Mouse (Mus musculus): Measurements from ENCODE around the gene Ptbp3.
"Not testable (repeated sequence)": the region's sequence is repeated elsewhere in the genome, so short reads cannot be mapped to it uniquely, and the experiment has no call there.

The Ptbp3 gene

DNA sequence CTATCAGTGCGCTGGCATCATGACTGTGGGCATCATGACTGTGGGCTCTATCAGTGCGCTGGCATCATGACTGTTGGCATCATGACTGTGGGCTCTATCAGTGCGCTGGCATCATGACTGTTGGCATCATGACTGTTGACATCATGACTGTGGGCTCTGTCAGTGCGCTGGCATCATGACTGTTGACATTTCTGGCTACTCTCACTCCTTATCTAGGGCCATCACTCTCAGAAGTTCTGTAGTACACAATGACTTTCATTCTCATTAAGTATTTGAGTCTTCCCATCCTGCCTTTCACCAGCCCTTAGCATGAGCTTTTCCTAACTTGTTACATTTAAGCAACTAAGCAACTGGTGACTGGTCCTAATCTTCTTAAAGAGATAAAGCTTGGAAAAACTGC lies 8.2 kb upstream of the Ptbp3 start:
- not testable (repeated sequence) for DNase-seq (ENCODE audit: extremely low read depth, low read depth, low spot score)

DNA sequence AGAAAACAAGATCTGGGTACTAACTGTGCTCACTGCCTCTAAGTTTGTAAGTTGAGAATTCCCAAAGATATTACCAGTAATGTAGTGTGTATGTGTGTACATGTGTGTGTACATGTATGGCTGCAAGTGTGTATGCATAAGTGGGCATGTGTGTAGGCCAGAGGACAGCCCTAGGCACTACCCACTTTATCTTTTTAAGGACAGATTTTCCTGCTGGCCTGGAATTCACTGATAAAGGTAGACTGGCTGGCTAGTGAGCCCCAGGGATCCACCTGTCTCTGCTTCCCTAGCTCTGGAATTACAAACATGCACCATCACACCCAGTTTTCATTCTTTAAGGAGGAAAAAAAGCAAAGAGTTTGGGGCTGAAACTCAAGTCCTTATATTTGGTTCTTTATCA lies 6.0 kb upstream of the Ptbp3 start:
- no peak for DNase-seq (ENCODE audit: extremely low read depth, low read depth, low spot score)

DNA sequence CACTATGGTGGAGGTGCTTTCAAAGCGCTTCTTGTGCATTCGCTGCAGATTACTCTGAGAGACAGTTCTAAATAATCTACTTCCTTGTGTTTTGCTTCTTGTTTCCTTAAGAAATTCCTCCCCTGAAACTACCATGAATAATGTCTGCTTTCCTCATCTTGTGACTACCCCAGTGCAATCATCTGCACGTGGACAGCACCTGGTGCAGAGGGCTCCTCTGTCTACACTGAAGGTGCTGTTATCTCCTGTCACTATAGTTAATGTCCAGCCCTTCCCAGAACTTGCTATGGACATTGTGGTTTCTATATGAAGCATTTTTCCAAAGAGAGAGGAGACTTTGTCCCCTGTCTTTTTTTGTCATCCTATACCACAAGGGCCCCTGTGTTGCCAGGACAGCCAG lies 4.4 kb upstream of the Ptbp3 start:
- no peak for DNase-seq (ENCODE audit: extremely low read depth, low read depth, low spot score)

GRCm38 (mm10) chr4:59552835-59553234 lies 3.7 kb upstream of the Ptbp3 start:
- no peak for DNase-seq (ENCODE audit: extremely low read depth, low read depth, low spot score)

GRCm38 (mm10) chr4:59551901-59552300 lies 2.7 kb upstream of the Ptbp3 start:
- DNase-seq (ENCODE audit: extremely low read depth, low read depth, low spot score), result no peak

DNA sequence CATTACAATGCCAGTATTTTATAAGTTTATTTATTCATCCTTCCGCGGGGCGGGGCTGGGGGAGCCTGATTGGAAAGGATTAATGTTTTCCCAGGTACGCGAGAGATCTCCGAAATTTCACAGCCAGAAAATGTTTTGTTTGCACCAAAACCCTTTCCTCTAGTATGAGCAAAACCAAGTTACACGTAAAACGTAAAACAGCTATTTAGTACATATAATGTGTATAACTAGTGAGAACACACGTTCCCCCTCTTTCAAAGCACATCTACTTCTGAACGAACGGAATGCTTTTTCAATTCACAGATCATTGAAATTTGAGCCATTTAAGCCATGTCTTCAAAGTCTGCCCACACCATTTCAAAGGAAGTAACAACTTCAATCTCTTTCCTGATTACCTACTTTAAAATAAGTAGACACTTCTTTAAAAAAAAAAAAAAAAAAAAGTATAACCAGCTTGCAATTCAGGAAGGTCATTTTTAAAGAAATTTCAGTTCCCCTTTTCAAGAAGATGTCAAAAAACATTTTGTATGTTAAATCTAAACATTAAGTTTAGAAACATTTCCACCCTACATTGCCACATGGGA lies 905 bp upstream of the Ptbp3 start:
- no peak for DNase-seq (ENCODE audit: extremely low read depth, low read depth, low spot score)

DNA sequence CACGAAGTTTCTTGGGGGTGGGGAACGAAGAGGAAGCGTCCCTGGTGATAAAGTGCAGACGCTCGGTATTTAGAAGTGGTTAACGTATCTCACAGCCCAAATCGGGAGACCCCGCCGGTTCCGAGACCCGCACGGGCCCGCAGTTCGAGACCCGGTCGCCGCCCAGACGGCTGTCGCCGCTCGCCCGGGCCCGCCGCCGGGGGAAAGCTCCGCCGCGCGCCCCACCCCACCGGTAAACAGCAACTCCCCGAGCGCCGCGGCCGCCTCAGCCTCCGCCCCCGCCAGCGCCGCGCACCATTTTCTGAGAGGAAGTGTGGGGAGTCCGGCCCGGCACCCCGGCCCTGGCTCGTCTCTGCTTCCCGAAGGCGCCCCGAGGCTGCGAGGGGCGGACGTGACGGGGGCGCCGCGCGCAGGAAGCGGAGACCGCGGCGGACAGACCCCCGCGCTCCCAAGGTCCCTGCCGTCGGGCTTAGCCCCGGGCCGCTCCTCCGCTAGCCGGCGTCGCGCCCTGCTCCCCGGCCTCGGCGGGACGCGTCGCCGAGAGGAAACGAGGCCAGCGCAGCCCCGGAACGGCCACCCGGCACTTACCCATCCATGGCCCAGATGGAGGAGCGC lies 497 bp downstream of the Ptbp3 start:
- DNase-seq (ENCODE audit: extremely low read depth, low read depth, low spot score), result no peak

DNA sequence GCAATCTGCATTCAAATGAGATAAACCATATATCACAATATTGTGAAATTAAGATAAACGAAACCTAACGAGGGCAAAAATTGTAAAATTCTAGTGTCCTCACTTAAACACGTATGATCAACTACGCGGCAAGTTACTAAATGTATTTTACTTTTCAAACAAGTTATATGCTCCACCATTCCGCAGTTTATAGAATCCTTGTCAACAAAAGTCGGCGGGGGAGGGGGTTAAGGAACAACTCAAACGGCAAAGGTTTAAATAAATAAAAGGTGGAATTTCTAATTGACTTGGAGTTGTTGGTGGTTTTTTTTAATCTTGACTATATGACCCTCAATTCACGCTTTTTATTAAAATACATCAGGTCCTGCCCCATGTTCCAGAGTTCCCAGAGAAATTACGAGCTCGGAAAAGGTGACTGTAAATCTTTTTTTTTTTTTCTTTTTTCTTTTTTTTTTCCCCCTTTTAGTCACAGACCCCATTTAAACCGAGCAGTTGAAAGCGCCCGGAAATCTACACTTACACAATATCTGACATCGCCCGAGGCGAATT lies 1.1 kb downstream of the Ptbp3 start:
- DNase-seq (ENCODE audit: extremely low read depth, low read depth, low spot score), result no peak

- no peak for DNase-seq (ENCODE audit: extremely low read depth, low read depth, low spot score)
Measured at GRCm38 (mm10) chr4:59547136-59547889, 1.9 kb downstream of the Ptbp3 start.

GRCm38 (mm10) chr4:59546285-59547071 lies 2.7 kb downstream of the Ptbp3 start:
- DNase-seq (ENCODE audit: extremely low read depth, low read depth, low spot score), result no peak

- no peak for DNase-seq (ENCODE audit: extremely low read depth, low read depth, low spot score)
Measured at GRCm38 (mm10) chr4:59544654-59545053, 4.5 kb downstream of the Ptbp3 start.

- no peak for DNase-seq (ENCODE audit: extremely low read depth, low read depth, low spot score)
Measured at GRCm38 (mm10) chr4:59543006-59543405, 6.2 kb downstream of the Ptbp3 start.

- no peak for DNase-seq (ENCODE audit: extremely low read depth, low read depth, low spot score)
Measured at GRCm38 (mm10) chr4:59536281-59536680, 12.9 kb downstream of the Ptbp3 start.

DNA sequence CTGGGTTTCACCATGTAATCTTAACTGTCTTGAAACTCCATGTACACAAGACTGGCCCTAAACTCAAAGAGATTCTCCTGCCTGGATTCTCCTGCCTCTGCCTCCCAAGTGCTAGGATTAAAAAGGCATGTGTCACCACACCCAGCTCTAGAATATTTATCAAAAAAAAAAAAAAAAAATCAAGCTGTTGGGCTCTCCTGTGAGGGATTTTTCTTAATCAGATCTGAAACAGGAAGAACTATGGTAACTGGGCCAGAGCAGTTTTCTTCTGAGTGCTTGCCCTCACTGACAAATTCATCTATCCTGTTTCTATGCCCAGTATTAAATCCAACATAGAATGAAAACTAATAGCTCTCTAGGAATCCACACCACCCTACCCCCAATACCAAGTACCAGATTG lies 13.5 kb downstream of the Ptbp3 start:
- DNase-seq (ENCODE audit: extremely low read depth, low read depth, low spot score), result no peak

- DNase-seq (ENCODE audit: extremely low read depth, low read depth, low spot score), result no peak
Measured at GRCm38 (mm10) chr4:59533268-59533667, 15.9 kb downstream of the Ptbp3 start.

GRCm38 (mm10) chr4:59531172-59531571 lies 18.0 kb downstream of the Ptbp3 start:
- DNase-seq (ENCODE audit: extremely low read depth, low read depth, low spot score), result no peak

DNA sequence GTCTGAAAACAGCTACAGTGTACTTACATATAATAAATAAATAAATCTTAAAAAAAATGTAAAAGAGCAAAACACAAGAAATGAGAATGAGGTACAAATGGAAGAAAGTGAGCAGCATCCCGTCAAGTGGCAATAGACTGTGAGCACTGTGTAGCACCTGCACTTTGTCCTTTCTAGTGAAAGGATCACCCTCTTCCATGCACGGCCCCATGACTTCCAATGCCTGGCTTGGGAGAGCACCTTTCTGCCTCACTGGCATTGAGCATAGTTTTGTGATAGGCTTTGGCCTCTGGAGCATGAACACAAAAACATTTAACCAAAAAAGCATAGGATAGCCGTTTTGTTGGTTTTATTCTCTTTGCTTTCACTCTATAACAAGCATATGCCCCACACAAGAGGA lies 21.7 kb downstream of the Ptbp3 start:
- no peak for DNase-seq (ENCODE audit: extremely low read depth, low read depth, low spot score)

DNA sequence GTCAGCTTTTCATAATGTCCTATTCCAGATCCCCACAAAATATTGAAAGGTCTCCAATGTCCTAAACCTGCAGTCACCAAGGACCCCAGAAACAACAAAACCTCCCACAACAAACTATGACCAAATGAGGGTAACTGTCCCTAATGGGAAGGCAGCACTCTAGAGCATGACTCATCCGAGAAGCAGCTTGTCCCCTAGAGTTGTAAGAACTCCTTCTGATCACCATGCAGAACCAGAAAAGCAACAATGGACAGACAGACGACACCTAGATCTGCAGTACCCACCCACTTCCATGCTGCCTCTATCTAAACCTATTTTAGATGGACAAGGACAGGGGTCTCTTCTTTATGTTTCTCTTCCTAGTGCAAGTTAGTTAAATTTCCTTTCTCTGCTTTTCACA lies 22.4 kb downstream of the Ptbp3 start:
- DNase-seq (ENCODE audit: extremely low read depth, low read depth, low spot score), result no peak

DNA sequence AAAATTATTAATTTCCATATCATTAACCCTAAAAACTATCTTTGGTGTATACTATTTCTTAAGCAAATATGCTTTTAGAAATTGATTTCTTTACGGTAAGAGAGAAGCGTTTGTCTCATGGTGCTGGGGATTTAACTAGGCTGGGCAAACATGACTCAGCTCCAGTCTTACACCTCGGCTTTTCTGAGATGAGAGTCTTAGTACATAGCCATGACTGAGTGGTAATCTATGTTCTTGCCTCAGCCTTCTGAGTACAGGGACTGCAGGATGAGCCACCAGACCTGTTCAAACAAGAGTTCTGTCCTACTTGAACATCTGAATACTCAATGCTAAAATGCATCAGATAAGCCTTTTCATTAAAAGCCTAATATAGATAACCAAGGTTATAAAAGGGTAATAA lies 24.3 kb downstream of the Ptbp3 start:
- DNase-seq (ENCODE audit: extremely low read depth, low read depth, low spot score), result no peak

DNA sequence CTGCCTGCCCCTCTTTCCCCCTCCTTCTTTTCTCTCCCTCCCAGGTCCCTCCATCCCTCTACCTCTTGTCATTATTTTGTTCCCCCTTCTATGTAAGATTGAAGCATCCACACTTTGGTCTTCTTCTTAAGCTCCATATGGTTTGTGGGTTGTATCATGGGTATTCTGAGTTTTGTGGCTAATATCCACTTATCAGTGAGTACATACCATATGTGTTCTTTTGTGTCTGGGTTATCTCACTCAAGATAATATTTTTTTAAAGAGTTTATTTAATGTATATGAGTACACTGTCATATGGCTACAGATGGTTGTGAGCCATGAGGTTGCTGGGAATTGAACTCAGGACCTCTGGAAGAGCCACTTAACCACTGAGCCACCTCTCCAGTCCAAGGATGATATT lies 38.8 kb downstream of the Ptbp3 start:
- DNase-seq (ENCODE audit: extremely low read depth, low read depth, low spot score), result no peak

GRCm38 (mm10) chr4:59509558-59509957 lies 39.6 kb downstream of the Ptbp3 start:
- DNase-seq (ENCODE audit: extremely low read depth, low read depth, low spot score), result no peak

All from fat pad, adult 2 months (tissue).